Mouse (Mus musculus): ENCODE measurements around the gene Oxgr1. TPM values are rescaled to one million over a fixed set of nuclear protein-coding genes. Genes with fewer than 3 reads are reported as not detected.
"Not testable (repeated sequence)": the region's sequence is repeated elsewhere in the genome, so short reads cannot be mapped to it uniquely, and the experiment has no call there.

The Oxgr1 gene
- 0.03 TPM in 1 of 2 replicates, not detected in the other for polyA plus RNA-seq (2012; rRNA removed)

GRCm38 (mm10) chr14:120042187-120042820, at the start of gene Oxgr1:
Gene Oxgr1 (minus strand): TSS chr14:120042435.
- DNase-seq (ENCODE audit: low read depth), result no peak

- DNase-seq (ENCODE audit: low read depth), result no peak
Observed at GRCm38 (mm10) chr14:120090401-120090800, 48.2 kb upstream of the Oxgr1 start.

GRCm38 (mm10) chr14:120089649-120090360, 47.6 kb upstream of the Oxgr1 start:
- no peak for DNase-seq (ENCODE audit: low read depth)

DNA sequence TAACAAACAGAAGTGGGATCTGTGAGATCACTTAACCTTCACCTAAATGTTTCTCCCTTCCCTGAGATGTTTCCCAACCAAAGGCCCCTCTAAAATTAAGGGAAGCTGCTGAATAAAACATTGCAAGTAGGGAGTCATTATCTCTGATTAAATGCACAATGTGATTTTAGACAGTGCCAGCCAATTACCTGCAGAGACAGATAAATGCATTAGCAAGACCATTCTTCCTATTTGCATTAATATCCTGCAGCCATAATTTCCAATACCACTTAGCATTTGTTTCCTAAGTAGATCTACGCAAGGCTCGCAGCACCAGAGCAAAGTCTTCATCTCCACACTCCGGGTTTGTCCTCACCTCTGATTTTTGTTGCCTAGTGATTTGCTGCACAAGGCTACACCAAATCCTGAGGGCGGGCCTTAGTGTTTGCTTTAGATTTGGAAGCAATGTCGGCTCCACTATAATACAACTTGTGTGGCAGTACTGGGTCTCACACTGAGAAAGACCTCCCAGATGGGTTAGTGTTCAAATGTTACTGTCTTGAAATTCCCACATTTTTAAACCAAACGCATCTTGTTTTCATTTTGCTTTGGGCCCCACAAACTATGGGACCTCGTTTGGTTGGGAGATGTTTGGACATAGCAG, 46.9 kb upstream of the Oxgr1 start:
- DNase-seq (ENCODE audit: low read depth), result no peak

- DNase-seq (ENCODE audit: low read depth), result no peak
Observed at GRCm38 (mm10) chr14:120084084-120084667, 41.9 kb upstream of the Oxgr1 start.

DNA sequence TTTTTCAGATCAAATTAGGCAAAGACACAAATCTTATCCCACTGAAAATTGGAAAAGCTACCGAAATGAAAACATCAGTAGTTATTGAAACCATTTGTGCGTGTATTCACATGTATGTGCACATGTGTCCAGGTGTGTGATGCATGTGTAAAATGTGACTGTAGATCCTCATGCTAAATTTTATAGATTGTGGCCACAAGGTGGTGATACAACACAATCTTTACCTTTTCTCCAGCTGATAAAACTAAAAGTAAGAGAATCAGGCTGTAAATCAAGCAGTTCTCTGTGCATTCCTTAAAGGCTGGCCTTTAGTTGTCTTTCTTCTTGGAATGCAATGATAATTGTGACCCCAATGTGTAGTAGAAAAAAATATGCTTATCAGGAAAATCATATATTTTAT, 34.0 kb upstream of the Oxgr1 start:
- no peak for DNase-seq (ENCODE audit: low read depth)

DNA sequence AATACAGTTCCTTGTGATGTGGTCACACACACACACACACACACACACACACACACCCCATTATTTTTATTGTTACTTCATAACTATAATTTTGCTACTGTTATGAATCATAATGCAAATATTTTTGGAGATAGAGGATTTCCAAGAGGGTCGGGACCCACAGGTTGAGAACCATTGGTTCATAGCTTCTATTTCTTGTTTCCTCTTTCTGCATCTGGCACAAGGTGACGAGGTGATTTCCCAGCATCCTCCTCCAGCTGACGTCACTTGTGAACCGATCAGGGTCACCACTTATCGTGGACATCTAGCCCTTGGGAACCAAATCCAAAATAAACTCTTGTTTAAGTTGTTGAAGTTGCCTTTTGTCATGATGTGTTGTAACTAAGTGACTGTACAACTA, 33.5 kb upstream of the Oxgr1 start:
- no peak for DNase-seq (ENCODE audit: low read depth)

- no peak for DNase-seq (ENCODE audit: low read depth)
Observed at GRCm38 (mm10) chr14:120074231-120074630, 32.0 kb upstream of the Oxgr1 start.

DNA sequence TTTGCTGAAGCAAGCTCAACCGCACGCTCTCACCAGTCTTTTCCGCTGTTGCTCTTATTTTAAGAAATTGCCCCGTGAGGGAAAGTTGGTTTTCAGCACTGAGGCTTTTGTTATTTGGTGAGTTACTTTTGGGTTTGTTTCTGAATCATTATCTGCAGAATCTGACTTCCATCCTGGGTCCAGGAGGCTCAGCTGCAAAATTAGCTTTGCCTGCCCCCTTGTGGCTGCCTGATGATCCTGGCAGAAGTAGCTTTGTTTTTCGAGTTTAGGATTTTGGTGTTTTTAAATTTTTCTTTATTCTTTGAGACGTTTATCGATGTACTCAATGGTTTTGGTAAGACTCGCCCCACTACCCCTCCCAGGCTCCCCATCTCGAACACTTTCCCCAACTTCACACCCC, 18.9 kb upstream of the Oxgr1 start:
- DNase-seq (ENCODE audit: low read depth), result no peak

DNA sequence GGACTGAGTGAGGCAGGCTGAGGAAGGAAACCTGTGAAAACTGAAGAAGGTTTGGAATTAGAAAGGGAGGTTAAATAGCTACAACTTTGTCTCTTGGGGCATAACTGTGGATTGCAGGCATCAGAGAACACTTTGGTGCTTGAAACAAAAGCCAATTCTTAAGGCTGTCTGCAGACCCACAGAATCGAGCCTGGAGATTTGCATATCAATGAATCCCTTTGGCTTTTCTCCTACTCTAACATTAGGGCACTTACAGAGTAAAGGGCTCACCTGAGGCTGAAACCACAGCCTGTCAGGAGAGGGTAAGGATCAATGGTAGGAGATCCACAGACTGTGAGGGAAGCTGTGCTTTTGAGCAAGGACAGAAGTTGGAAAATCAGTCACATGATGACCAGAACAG, 8.8 kb downstream of the Oxgr1 start:
- no peak for DNase-seq (ENCODE audit: low read depth)

DNA sequence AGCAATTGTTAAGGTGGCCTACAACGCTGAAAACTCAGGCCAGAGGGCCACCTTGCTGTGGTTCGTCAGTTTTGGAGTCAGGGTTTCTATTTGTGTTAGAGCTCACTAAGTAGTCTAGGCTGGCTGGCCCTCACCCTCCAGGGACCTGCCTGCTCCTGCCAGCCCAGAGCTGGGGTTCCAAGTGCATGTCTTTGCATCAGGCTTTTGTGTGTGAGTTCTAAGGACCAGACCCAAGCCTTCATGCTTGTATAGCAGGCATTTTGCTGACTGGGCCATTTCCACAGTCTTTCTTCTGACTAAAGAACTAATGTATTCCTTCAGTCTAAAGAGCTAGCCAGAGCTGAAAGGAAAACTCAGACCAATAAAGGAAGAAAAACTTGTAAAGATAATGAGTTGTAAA, 22.3 kb downstream of the Oxgr1 start:
- no peak for DNase-seq (ENCODE audit: low read depth)

DNA sequence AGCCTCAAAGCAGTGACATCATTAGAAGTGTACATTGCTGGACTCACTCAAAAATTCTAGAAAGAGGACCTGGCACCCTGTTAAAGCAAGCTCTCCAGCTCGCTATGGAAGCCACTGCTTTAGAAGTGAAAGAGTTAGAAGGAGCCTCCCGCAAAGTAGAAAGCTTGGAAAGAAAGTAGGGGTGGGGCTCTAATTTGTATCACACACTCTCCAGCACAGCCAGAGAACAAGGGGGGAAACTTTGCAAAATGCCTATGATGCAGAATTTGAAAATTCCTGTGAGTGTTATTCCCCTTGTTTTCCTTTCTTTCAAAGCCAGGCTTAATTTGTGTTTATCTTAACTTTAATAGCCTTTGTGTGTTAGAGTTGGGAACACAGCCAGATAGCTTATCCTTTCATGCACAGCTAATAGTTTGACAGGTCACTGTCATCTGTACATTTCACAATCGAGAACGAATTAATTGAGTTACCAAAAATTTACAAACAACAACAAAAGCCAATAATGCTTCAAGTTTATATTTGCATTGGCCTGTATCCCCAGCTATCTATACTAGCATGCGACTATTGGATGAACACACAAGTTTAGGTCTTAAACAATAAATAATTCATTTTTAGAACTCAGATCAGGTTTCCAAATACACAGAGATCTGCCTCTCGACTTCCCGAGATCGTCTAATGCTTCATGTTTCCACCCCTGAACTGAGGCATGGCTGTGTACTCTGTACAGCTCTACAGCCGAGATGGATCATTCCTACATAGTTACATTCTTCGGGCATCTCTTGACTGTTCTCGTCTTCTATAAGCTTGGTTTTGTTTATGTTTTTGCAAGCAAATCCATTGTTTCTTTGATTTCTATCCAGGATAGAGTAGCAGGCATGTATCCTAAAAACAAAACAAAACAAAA, 32.0 kb downstream of the Oxgr1 start:
- no peak for DNase-seq (ENCODE audit: low read depth)

DNA sequence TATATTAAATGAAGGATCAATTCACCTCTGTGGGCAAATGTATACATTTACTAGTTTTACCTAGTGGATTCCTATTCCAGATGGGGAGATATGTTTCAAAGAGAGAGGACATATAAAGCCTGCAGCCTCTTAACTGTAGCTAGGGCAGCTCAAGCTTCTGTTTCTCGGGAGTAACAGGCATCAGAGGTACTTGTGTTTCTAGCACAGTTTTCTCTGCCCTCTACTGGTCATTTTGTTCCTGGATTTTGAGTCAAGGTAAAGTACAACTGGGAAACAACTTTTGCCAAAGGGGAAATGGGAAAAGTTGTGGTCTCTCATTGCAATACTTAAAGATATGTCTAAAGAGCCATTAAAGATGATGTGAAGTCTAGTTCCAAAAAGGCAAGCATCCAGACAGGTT, 37.1 kb downstream of the Oxgr1 start:
- no peak for DNase-seq (ENCODE audit: low read depth)

GRCm38 (mm10) chr14:120003661-120004060, 38.6 kb downstream of the Oxgr1 start:
- DNase-seq (ENCODE audit: low read depth), result no peak

GRCm38 (mm10) chr14:120002673-120003072, 39.6 kb downstream of the Oxgr1 start:
- no peak for DNase-seq (ENCODE audit: low read depth)

DNA sequence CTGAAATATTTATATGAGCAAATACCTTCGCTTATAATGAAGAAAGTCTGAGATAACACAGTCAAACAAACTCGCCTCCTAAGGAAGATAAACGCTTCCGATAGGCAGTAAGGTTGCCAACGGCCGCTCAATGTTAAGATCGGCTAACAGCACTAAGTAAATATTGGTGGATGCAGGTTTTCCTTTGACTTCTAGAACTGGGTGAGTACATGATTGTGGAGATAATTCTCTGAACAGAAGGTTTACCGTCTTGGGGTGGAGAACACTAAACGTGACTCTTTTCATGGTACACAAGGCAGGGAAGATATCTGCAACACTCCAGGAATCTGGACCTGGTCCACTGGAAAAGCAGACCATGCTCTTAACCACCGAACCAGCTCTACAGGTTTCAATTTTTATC, 52.6 kb downstream of the Oxgr1 start:
- DNase-seq (ENCODE audit: low read depth), result no peak

GRCm38 (mm10) chr14:119988937-119989645, 53.1 kb downstream of the Oxgr1 start:
- no peak for DNase-seq (ENCODE audit: low read depth)

DNA sequence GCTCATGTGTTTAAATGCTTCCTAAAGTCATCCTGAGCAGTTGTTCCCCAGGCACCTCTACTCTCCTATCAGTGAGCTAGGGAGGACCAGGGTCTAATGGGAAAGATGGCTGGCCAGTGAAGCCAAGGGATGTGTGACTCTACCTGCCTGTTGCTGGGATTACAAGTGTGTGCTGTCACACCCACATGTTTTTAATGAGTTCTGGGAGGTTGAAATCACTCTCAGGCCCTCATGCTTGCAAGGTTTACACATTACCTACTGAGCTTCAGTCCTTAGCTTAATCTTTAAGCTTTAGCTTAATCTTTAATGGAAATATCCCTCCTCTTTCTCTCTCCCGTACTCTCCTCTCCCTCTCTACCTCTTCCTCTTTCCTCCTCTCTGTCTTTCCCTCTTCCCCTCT, 55.0 kb downstream of the Oxgr1 start:
- DNase-seq (ENCODE audit: low read depth), result no peak

DNA sequence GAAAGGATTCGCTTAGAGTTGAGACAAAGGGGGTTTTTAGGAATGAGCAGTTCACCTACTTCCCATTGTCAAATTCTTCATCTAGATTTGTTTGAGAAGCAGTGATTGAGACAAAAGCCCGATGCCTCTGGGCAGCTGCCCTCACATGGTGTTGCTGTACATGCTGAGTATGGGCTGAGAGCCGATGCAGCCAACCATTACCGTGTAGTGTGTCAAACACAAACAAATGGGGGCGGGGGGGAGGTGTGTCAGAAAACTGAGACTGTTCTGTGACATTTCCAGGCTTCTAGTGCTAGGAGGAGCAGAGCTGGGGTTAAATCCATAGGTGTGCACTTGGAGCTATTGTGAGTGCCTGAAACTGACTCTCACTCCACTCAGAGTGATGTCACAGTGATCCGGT, 55.5 kb downstream of the Oxgr1 start:
- no peak for DNase-seq (ENCODE audit: low read depth)

- not testable (repeated sequence) for DNase-seq (ENCODE audit: low read depth)
Observed at GRCm38 (mm10) chr14:119986351-119986750, 55.9 kb downstream of the Oxgr1 start.

DNA sequence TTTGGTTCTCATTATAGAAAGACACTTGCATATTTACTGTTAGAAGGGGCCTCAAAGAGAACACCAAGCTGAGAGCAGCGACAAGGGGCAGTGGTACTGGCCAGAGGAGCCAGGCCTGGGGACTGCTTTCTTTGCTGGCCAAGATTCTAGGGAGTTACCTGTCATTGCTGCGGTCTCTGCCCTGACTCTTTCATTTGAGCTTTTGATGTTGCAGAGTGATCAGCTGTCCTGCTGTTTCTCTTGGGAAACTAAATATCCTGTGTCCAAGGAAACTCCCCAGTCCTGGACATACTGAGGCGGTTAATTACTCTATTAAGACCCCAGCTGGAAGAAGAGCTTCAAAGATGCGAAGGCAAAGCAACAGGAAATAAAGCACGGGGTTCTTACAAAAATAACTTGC, 60.9 kb downstream of the Oxgr1 start:
- no peak for DNase-seq (ENCODE audit: low read depth)
